Mouse (Mus musculus): ENCODE results near the gene Fndc8.

The Fndc8 gene

GRCm38 (mm10) chr11:82869506-82870172 lies 22.3 kb upstream of the Fndc8 start:
- DNase-seq (ENCODE audit: low spot score in 2 of 2) = no peak

DNA sequence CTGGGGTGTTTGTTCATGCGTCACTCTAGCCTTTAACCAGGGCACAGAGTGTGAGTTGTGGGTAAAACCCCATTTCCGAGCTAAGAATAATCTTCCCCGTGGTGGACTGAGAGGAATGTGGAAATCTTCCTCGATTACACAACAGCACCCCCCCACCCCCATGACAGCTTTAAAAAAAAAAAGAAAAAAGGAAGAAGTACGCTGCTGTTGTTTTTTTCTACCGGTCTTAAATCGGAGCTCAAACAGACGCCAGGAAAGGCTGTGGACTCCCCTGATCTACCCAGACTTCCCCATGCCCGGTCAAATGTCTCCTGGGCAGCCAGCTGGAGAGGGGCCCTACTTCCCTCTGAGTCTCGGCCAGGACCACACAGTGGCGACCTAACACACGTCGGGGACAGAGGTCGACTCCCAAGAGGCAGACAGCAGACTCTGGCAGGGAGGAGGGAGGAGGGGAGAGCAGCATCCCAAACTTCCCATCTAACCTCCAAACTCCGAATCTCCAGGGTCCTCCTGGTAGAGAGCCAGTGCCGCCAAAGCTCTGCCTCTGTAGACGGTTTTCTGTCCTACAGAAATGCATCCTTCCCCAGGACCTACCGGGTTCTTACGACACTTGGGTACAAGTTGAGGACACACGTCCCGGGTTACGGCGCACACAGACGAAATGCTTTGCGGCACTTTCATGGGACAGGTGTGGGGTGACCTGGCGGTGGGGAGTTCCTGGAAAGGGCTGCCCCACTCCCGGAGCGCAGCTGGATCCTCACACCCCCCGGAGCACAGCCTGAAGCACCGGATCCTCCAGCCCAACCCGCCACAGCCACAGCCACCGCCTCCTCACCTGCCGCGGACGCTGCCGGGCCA lies 21.5 kb upstream of the Fndc8 start:
- DNase-seq (ENCODE audit: low spot score in 2 of 2) = peak in 1 of 2 experiments; percentile 67

DNA sequence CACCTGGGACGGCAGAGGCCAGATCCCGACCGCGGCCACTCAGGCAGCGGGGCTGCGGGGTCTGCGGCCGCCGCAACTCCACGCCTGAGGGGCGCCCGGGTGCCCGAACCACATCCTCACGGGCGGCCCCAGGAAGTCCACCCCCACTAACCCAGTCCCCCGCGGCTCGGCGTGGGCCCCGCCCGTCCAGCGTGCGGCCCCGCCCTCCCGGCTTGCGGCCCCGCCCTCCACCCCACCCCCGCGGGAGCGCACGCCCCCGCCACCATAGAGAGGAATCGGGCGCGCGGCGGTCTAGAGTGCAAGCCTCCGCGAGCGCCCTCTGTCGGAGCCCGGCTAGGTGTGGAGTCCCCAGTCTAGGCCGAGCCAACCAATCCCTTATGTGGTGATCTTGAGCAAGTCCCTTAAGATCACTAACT lies 20.9 kb upstream of the Fndc8 start, which contains the start of gene Rffl:
TSS of gene Rffl (minus strand) at position 180 of the 416 bp plus-strand sequence.
- DNase-seq (ENCODE audit: low spot score in 2 of 2) = peak; percentile 96 to 100

- DNase-seq (ENCODE audit: low spot score in 2 of 2) = no peak
Observed at GRCm38 (mm10) chr11:82874924-82875323, 17.0 kb upstream of the Fndc8 start.

- no peak for DNase-seq (ENCODE audit: low spot score in 2 of 2)
Observed at GRCm38 (mm10) chr11:82875631-82876030, 16.3 kb upstream of the Fndc8 start.

DNA sequence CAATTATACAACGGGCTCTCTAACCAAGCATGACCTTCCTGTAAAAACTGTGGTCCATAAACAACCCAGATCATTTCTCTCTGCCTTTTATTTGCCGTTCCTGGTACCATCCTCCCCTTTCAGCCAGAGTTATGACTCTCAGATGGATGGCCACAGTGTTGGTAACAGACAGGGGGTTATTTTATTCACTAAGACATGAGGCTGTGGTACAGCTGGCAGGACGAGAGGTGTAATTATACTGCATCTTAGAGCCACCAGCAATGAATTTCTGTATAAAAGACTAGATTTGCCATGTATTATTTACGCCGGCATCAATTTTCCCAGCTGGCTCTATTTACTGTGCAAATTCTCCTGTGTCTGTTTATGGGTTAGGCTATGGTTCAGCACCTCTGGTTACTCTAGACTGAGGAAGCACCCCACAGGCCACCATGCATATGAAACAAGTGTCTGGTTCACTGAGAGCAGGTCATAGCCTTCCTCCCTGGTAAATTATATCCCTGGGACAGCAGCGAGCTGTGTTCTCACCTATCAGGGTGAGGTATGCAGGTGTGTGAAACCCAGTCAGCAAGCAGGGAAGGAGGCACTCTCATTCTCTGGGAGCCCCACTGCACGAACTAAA lies 14.1 kb upstream of the Fndc8 start:
- no peak for DNase-seq (ENCODE audit: low spot score in 2 of 2)

GRCm38 (mm10) chr11:82883180-82883579 lies 8.7 kb upstream of the Fndc8 start:
- DNase-seq (ENCODE audit: low spot score in 2 of 2) = no peak

GRCm38 (mm10) chr11:82886559-82886958 lies 5.4 kb upstream of the Fndc8 start:
- no peak for DNase-seq (ENCODE audit: low spot score in 2 of 2)

GRCm38 (mm10) chr11:82888491-82888946 lies 3.4 kb upstream of the Fndc8 start:
- no peak for DNase-seq (ENCODE audit: low spot score in 2 of 2)

- no peak for DNase-seq (ENCODE audit: low spot score in 2 of 2)
Observed at GRCm38 (mm10) chr11:82889524-82890341, 2.2 kb upstream of the Fndc8 start.

- DNase-seq (ENCODE audit: low spot score in 2 of 2) = peak; percentile 95 to 98
Observed at GRCm38 (mm10) chr11:82890342-82890762, 1.6 kb upstream of the Fndc8 start, which contains the start of gene Rad51d. Gene Rad51d (minus strand): TSS chr11:82890614.

- no peak for DNase-seq (ENCODE audit: low spot score in 2 of 2)
Observed at GRCm38 (mm10) chr11:82897478-82897877, 5.6 kb downstream of the Fndc8 start.

- no peak for DNase-seq (ENCODE audit: low spot score in 2 of 2)
Observed at GRCm38 (mm10) chr11:82899720-82900119, 7.8 kb downstream of the Fndc8 start.

GRCm38 (mm10) chr11:82901606-82902310 lies 9.8 kb downstream of the Fndc8 start:
- DNase-seq (ENCODE audit: low spot score in 2 of 2) = no peak

GRCm38 (mm10) chr11:82904952-82905351 lies 13.0 kb downstream of the Fndc8 start:
- DNase-seq (ENCODE audit: low spot score in 2 of 2) = no peak

GRCm38 (mm10) chr11:82905816-82906215 lies 13.9 kb downstream of the Fndc8 start:
- no peak for DNase-seq (ENCODE audit: low spot score in 2 of 2)

DNA sequence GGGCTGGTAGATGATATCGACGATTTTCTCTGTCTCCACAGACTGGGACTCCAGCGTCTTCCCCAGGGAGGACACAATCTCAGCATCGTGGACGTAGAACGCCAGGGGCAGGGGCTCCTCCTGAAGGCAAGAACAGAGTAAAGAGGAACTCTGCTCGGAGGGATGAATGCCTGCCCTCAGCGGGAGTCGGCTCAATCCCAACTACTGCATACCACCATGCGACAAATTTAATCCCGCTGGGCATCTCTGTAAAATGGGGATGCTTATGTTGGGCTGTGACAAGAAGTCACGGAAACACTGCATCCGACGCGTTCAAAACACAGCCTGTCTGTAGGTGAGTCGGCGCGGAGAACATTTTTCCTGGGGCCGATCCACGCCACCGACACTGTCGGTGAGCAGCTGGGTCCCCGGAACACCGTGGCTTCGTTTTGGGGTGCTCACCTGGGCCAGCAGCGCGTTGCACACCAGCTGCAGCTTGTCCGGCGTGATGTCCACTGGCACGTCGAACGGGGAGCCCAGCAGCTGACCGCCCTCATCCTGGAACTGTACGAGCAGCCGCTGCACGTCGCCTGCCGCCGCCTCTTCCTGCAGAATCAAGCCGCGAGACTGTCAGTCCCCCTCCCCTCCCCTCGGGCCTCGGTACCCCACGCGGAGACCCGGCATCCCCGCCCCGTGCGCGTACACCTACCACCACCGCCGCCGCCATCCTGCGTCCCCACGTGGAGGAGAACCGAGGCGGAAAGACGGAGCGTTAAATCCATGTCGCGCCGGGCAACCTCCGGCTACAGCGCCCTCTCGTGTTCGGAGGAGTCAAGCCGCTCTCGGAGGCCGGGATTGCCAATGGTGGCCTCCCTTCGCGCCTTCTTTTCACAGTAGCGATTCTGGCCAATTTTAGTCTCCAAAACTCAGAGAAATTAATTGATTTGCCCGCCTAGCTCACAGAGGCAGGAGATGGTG lies 16.0 kb downstream of the Fndc8 start, which contains the start of gene Nle1:
TSS of gene Nle1 (minus strand) at position 761 of the 957 bp plus-strand sequence.
- DNase-seq (ENCODE audit: low spot score in 2 of 2) = peak; percentile 94 to 99

- DNase-seq (ENCODE audit: low spot score in 2 of 2) = no peak
Observed at GRCm38 (mm10) chr11:82908608-82908989, 16.7 kb downstream of the Fndc8 start.

- no peak for DNase-seq (ENCODE audit: low spot score in 2 of 2)
Observed at GRCm38 (mm10) chr11:82910250-82910649, 18.3 kb downstream of the Fndc8 start, which contains the start of gene Unc45b. Gene Unc45b (plus strand): TSS chr11:82910550.

Measured in spleen, postnatal 4 days (tissue).